Mouse (Mus musculus) liver, postnatal 0 days (tissue): ENCODE data around the gene Mylk.

Experiments used
- CTCF ChIP-seq: sonication (generic); IDR thresholded peaks from 2 replicates; pipeline ENCODE4 v1.5.1; 2016; ENCODE audit warnings: antibody characterized with exemption, low read depth
- EP300 ChIP-seq: IDR thresholded peaks from 2 replicates; pipeline ENCODE4 v1.6.1; 2016; ENCODE audit warnings: antibody characterized with exemption, low read depth, mild to moderate bottlenecking

- TF ChIP-seq CTCF (no peak), EP300 (no peak)
Observed at GRCm38 (mm10) chr16:34902761-34903160, 157.8 kb downstream of the Mylk start.
